Mouse (Mus musculus) forebrain, embryonic 13.5 days (tissue): ENCODE measurements around the gene Dennd2d. TPM values are rescaled to one million over a fixed set of nuclear protein-coding genes. Genes with fewer than 3 reads are reported as not detected.

Experiments used
- ATAC-seq: fragments of 200-750 bp; cut with Nextera tagmentation; 2 replicates; pipeline ENCODE4 v1.8.0; 2017
- H3K27ac ChIP-seq: fragments of 300-500 bp; sonication (generic); 2 replicates; pipeline ENCODE4 v1.5.1; 2015; ENCODE audit warnings: inconsistent platforms, mild to moderate bottlenecking, moderate library complexity
- H3K27me3 ChIP-seq: fragments of 300-500 bp; sonication (generic); 2 replicates; pipeline ENCODE4 v1.6.1; 2015; ENCODE audit warnings: mild to moderate bottlenecking, inconsistent platforms
- H3K36me3 ChIP-seq: fragments of 300-500 bp; sonication (generic); 2 replicates; pipeline ENCODE4 v1.6.1; 2015; ENCODE audit warnings: mild to moderate bottlenecking, inconsistent platforms; ENCODE audit not compliant: poor library complexity, severe bottlenecking
- H3K4me1 ChIP-seq: fragments of 300-500 bp; sonication (generic); 2 replicates; pipeline ENCODE4 v1.6.1; 2015; ENCODE audit warnings: inconsistent platforms
- H3K4me2 ChIP-seq: fragments of 300-500 bp; sonication (generic); 2 replicates; pipeline ENCODE4 v1.6.1; 2015; ENCODE audit warnings: inconsistent platforms, mild to moderate bottlenecking, moderate library complexity
- H3K4me3 ChIP-seq: fragments of 300-500 bp; sonication (generic); 2 replicates; pipeline ENCODE4 v1.5.1; 2015; ENCODE audit warnings: mild to moderate bottlenecking, inconsistent platforms
- H3K9ac ChIP-seq: fragments of 300-500 bp; sonication (generic); 2 replicates; pipeline ENCODE4 v1.6.1; 2015; ENCODE audit warnings: mild to moderate bottlenecking, inconsistent platforms
- H3K9me3 ChIP-seq: fragments of 300-500 bp; sonication (generic); replicated peaks from 2 replicates; pipeline ENCODE4 v1.6.1; 2016; ENCODE audit warnings: inconsistent platforms
- WGBS: fragments of 180-500 bp; shearing (Covaris S2); methylation state at CpG from one replicate; pipeline ENCODE4 v1.1.7; 2015; 5-methylcytosine and 5-hydroxymethylcytosine counted together
- polyA plus RNA-seq: library from polyadenylated mRNA; unstranded; fragments of >200 nt; fragmentation: Nextera tagmentation; extraction: Ambion mirVana; gene quantifications from 2 replicates; pipeline ENCODE4 v1.2.1, GENCODE M21; 2015

The Dennd2d gene
- polyA plus RNA-seq, 1 experiment from 2014 or later, result 0.25 TPM

- peaks cover 18% of the 10 kb centered on the region for H3K36me3 ChIP-seq
- no peak overlapping the region for H3K4me2 ChIP-seq
- 90% methylated on average over 2 of the region's 2 CpGs for WGBS
- no peak overlapping the region for H3K27ac ChIP-seq
- no peaks in the 10 kb centered on the region for H3K4me1 ChIP-seq
- no peak overlapping the region for H3K9ac ChIP-seq
- H3K4me3 ChIP-seq, result no peak overlapping the region
- no peaks in the 10 kb centered on the region for H3K27me3 ChIP-seq
- H3K9me3 ChIP-seq, result no peaks in the 10 kb centered on the region
- ATAC-seq, result no peak
Measured at GRCm38 (mm10) chr3:106500510-106500909, 18.3 kb downstream of the Dennd2d start.

- H3K4me1 ChIP-seq, result no peaks in the 10 kb centered on the region
- no peaks in the 10 kb centered on the region for H3K27me3 ChIP-seq
- no peaks in the 10 kb centered on the region for H3K9me3 ChIP-seq
- peaks cover 18% of the 10 kb centered on the region for H3K36me3 ChIP-seq
- H3K27ac ChIP-seq, result no peak overlapping the region
- no peak overlapping the region for H3K9ac ChIP-seq
- H3K4me3 ChIP-seq, result no peak overlapping the region
- no peak overlapping the region for H3K4me2 ChIP-seq
- WGBS, result 93% methylated on average over 2 of the region's 2 CpGs
- no peak for ATAC-seq
Measured at GRCm38 (mm10) chr3:106502892-106503291, 20.7 kb downstream of the Dennd2d start.

- H3K27me3 ChIP-seq, result no peaks in the 10 kb centered on the region
- no peak overlapping the region for H3K4me3 ChIP-seq
- no peak overlapping the region for H3K9ac ChIP-seq
- no peak overlapping the region for H3K4me2 ChIP-seq
- no peaks in the 10 kb centered on the region for H3K9me3 ChIP-seq
- H3K36me3 ChIP-seq, result no peaks in the 10 kb centered on the region; the same call in 1 of the 2 replicates
- no peak overlapping the region for H3K27ac ChIP-seq
- WGBS, result 91% methylated on average over 1 of the region's 1 CpGs
- no peaks in the 10 kb centered on the region for H3K4me1 ChIP-seq
- ATAC-seq, result no peak
Measured at GRCm38 (mm10) chr3:106510669-106511068, 28.5 kb downstream of the Dennd2d start.

GRCm38 (mm10) chr3:106515016-106515415 lies 32.8 kb downstream of the Dennd2d start:
- Histone ChIP-seq H3K4me2 (no peak overlapping the region), H3K9ac (no peak overlapping the region), H3K4me3 (no peak overlapping the region), H3K27ac (no peak overlapping the region), H3K9me3 (no peaks in the 10 kb centered on the region), H3K36me3 (no peaks in the 10 kb centered on the region), H3K27me3 (no peaks in the 10 kb centered on the region), H3K4me1 (no peaks in the 10 kb centered on the region)
- WGBS, result 89% methylated on average over 6 of the region's 6 CpGs
- ATAC-seq, result no peak

GRCm38 (mm10) chr3:106522730-106523129 lies 40.5 kb downstream of the Dennd2d start:
- H3K27me3 ChIP-seq, result no peaks in the 10 kb centered on the region
- H3K9ac ChIP-seq, result no peak overlapping the region
- H3K9me3 ChIP-seq, result no peaks in the 10 kb centered on the region
- 95% methylated on average over 1 of the region's 1 CpGs for WGBS
- no peak for ATAC-seq
- no peak overlapping the region for H3K4me2 ChIP-seq
- no peak overlapping the region for H3K4me3 ChIP-seq
- H3K36me3 ChIP-seq, result no peaks in the 10 kb centered on the region
- H3K27ac ChIP-seq, result no peak overlapping the region
- no peaks in the 10 kb centered on the region for H3K4me1 ChIP-seq

- H3K27ac ChIP-seq, result no peak overlapping the region
- no peaks in the 10 kb centered on the region for H3K4me1 ChIP-seq
- H3K4me2 ChIP-seq, result no peak overlapping the region
- no peak for ATAC-seq
- no peaks in the 10 kb centered on the region for H3K27me3 ChIP-seq
- no peaks in the 10 kb centered on the region for H3K9me3 ChIP-seq
- no peak overlapping the region for H3K9ac ChIP-seq
- H3K36me3 ChIP-seq, result no peaks in the 10 kb centered on the region
- 87% methylated on average over 2 of the region's 2 CpGs for WGBS
- no peak overlapping the region for H3K4me3 ChIP-seq
Measured at GRCm38 (mm10) chr3:106526411-106526810, 44.2 kb downstream of the Dennd2d start.

- Histone ChIP-seq H3K4me1 (no peaks in the 10 kb centered on the region), H3K4me3 (no peak overlapping the region), H3K27me3 (no peaks in the 10 kb centered on the region), H3K9ac (no peak overlapping the region), H3K9me3 (no peaks in the 10 kb centered on the region), H3K36me3 (no peaks in the 10 kb centered on the region), H3K4me2 (no peak overlapping the region), H3K27ac (no peak overlapping the region)
- ATAC-seq, result no peak
- WGBS, result 88% methylated on average over 2 of the region's 2 CpGs
Measured at GRCm38 (mm10) chr3:106528032-106528431, 45.8 kb downstream of the Dennd2d start.

GRCm38 (mm10) chr3:106533277-106533676 lies 51.1 kb downstream of the Dennd2d start:
- Histone ChIP-seq H3K27me3 (no peaks in the 10 kb centered on the region), H3K27ac (no peak overlapping the region), H3K4me2 (no peak overlapping the region), H3K4me3 (no peak overlapping the region), H3K36me3 (peaks cover 5% of the 10 kb centered on the region; the same call in 1 of the 2 replicates), H3K9me3 (no peaks in the 10 kb centered on the region), H3K4me1 (no peaks in the 10 kb centered on the region), H3K9ac (no peak overlapping the region)
- 92% methylated on average over 2 of the region's 2 CpGs for WGBS
- no peak for ATAC-seq

GRCm38 (mm10) chr3:106544721-106545316 lies 62.6 kb downstream of the Dennd2d start:
- H3K9ac ChIP-seq, result no peak overlapping the region
- no peaks in the 10 kb centered on the region for H3K36me3 ChIP-seq
- no peak overlapping the region for H3K4me2 ChIP-seq
- no peaks in the 10 kb centered on the region for H3K9me3 ChIP-seq
- H3K27me3 ChIP-seq, result no peaks in the 10 kb centered on the region
- no peak overlapping the region for H3K27ac ChIP-seq
- H3K4me1 ChIP-seq, result peaks cover 17% of the 10 kb centered on the region
- no peak for ATAC-seq
- H3K4me3 ChIP-seq, result no peak overlapping the region
- WGBS, result 93% methylated on average over 8 of the region's 8 CpGs

- H3K4me3 ChIP-seq, result peak within 1 kb of the TSS; percentile 88
Measured at GRCm38 (mm10) chr3:106547171-106547923, 65.1 kb downstream of the Dennd2d start, which contains the start of the genes Dram2 and Cept1. Gene Dram2, plus strand, starts transcription at chr3:106547798. Gene Cept1, minus strand, starts transcription at chr3:106547802.

GRCm38 (mm10) chr3:106547924-106548539 lies 65.8 kb downstream of the Dennd2d start:
- WGBS, result under 1% methylated on average over 27 of the region's 27 CpGs

More at GRCm38 (mm10) chr3:106547171-106547923, 65.1 kb downstream of the Dennd2d start, which contains the start of the genes Dram2 and Cept1:
- Histone ChIP-seq H3K36me3 (0 out of 2 replicates have a peak, but pooled peaks cover 6% of the 10 kb centered on the region), H3K27ac (peak within 1 kb of the TSS; percentile 94), H3K9ac (peak within 1 kb of the TSS; percentile 92), H3K27me3 (no peaks in the 10 kb centered on the region), H3K4me1 (peaks cover 22% of the 10 kb centered on the region), H3K9me3 (no peaks in the 10 kb centered on the region), H3K4me2 (peak within 1 kb of the TSS; percentile 70)
- peak; percentile 97 for ATAC-seq
- under 1% methylated on average over 59 of the region's 63 CpGs for WGBS

GRCm38 (mm10) chr3:106548971-106549370 lies 66.8 kb downstream of the Dennd2d start:
- H3K4me2 ChIP-seq, result peak overlapping the region; percentile 29; the same call in 1 of the 2 replicates
- H3K9me3 ChIP-seq, result no peaks in the 10 kb centered on the region
- H3K27me3 ChIP-seq, result no peaks in the 10 kb centered on the region
- WGBS, result 54% methylated on average over 3 of the region's 3 CpGs
- H3K27ac ChIP-seq, result no peak overlapping the region
- peaks cover 22% of the 10 kb centered on the region for H3K4me1 ChIP-seq
- ATAC-seq, result no peak
- H3K9ac ChIP-seq, result no peak overlapping the region
- H3K36me3 ChIP-seq, result peaks cover 14% of the 10 kb centered on the region; the same call in 1 of the 2 replicates
- H3K4me3 ChIP-seq, result no peak overlapping the region

More at GRCm38 (mm10) chr3:106547924-106548539, 65.8 kb downstream of the Dennd2d start:
- Histone ChIP-seq H3K27ac (peak overlapping the region; percentile 72), H3K4me2 (peak overlapping the region; percentile 70), H3K9me3 (no peaks in the 10 kb centered on the region), H3K36me3 (0 out of 2 replicates have a peak, but pooled peaks cover 7% of the 10 kb centered on the region), H3K27me3 (no peaks in the 10 kb centered on the region), H3K9ac (peak overlapping the region; percentile 92), H3K4me3 (peak overlapping the region; percentile 88), H3K4me1 (peaks cover 22% of the 10 kb centered on the region)
- peak; percentile 50 for ATAC-seq
